Mouse (Mus musculus): ENCODE results near the gene Pitpnm2. TPM values are rescaled to one million over a fixed set of nuclear protein-coding genes. Genes with fewer than 3 reads are reported as not detected.

Pitpnm2 gene
- polyA plus RNA-seq, 1 experiment = 55.3 TPM

DNA sequence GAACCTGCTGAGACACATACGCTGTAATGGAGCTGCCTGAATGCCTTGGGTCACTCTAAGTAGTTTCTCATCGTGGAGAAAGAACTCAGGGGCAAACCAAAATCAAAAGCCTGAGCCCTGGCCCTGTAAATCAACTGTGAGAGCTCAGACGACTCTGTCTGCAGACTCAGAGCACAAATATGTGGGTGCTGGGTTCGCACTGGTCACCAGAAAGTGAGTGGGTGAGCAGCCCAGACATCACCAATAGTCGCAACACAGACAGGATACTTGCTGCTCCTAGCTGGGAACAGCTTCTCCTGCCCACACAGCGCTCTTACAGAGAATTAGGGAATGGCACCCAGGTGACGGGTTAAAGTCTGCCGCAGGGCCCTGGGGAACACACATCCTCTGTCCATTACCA, 4.0 kb upstream of the Pitpnm2 start:
- TF ChIP-seq GATA1 (IDR thresholded peaks at IDR 0.05; ENCODE audit: low read length) = no peak

- TF ChIP-seq GATA1 (IDR thresholded peaks at IDR 0.05; ENCODE audit: low read length) = no peak
Observed at GRCm38 (mm10) chr5:124252580-124253320, 3.2 kb upstream of the Pitpnm2 start.

GRCm38 (mm10) chr5:124251070-124251469, 1.5 kb upstream of the Pitpnm2 start:
- TF ChIP-seq GATA1 (IDR thresholded peaks at IDR 0.05; ENCODE audit: low read length) = no peak

DNA sequence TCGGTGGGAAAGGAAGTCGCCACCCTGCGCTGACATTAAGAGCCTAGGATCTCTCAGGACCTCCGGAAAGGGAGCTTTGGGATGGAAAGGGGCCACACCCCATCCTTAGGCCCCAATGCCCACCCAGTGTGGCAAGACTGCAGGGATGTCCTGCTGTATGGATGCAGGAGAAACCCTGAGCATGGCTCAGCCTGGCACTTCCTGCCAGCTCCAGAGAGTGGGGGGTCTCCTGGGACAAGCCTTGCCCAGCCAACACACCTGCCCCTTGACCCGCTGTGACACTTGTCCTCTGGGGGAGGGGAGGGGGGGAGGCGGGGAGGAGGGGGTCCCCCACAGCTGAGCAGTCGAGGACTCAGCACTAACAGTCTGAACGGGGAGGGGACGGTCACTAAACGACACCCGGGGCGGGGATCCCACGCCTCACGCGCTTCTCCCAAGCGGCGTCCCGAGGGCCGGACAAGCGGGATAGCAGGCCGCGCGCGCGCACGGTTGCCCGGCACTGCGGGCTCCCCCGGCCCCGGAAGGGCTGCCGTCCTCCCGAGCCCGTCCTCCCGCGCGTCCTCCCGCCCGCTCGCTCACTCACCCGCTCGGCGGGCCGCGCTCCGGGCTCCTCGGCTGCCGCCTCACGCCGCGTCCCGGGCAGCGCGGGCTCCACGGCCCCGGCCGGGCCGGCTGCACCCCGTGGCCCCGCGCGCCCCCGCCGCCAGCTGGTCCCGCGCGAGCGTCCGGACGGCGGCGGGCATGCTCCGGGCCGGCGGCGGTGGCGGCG, 531 bp downstream of the Pitpnm2 start:
- TF ChIP-seq GATA1 (IDR thresholded peaks at IDR 0.05; ENCODE audit: low read length) = no peak

DNA sequence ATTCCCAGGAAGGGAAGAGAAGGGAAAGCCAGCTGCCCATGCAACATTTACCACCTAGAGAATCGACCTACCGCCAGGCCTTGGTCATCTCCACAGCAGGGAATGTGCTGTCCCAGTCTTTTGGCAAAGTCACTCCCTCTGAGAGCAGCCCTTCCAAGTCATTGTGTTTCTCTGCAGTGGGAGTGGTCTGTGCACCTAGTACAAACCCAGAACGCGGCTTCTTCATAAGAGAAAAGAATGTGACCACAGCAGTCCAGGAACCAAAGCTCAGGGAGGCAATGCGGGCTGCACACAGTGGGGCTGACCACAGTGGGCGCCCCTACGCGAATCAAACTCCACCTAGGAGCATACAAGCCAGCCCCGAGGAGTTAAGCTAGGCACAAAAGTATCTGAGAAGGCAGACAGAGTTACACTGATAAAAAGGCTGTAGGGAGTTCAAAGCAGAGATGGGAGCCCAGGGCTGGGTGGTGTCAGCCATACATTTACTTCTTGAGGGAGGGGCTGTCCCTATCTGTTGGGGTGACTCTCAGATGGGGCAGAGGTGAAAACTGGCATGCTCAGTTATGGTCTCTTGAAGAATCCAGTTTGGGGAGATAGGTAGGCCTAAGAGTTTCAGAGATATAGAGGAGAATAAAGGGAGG, 1.5 kb downstream of the Pitpnm2 start:
- no peak for TF ChIP-seq GATA1 (IDR thresholded peaks at IDR 0.05; ENCODE audit: low read length)

- no peak for TF ChIP-seq GATA1 (IDR thresholded peaks at IDR 0.05; ENCODE audit: low read length)
Observed at GRCm38 (mm10) chr5:124247296-124247695, 2.3 kb downstream of the Pitpnm2 start.

- TF ChIP-seq GATA1 (IDR thresholded peaks at IDR 0.05; ENCODE audit: low read length) = no peak
Observed at GRCm38 (mm10) chr5:124244885-124245284, 4.7 kb downstream of the Pitpnm2 start.

DNA sequence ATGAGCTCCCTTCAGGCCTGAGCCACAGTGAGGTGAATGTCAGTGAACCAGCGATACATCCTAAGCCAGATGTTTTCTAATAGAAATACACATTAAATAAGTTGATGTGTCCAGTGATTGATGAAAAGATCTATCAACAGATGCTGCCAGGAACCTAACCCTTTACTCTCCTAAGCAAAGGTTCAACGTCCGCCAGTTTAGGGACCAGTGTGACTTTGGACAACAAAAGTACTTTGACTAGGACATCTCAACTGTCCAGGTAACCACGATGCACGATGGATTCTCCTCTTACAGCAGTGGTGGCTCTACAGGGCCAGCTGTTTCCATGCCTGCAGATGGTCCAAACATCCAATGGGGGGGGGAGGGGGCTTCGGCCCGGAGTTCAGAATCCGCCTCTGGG, 5.1 kb downstream of the Pitpnm2 start:
- TF ChIP-seq GATA1 (IDR thresholded peaks at IDR 0.05; ENCODE audit: low read length) = no peak

DNA sequence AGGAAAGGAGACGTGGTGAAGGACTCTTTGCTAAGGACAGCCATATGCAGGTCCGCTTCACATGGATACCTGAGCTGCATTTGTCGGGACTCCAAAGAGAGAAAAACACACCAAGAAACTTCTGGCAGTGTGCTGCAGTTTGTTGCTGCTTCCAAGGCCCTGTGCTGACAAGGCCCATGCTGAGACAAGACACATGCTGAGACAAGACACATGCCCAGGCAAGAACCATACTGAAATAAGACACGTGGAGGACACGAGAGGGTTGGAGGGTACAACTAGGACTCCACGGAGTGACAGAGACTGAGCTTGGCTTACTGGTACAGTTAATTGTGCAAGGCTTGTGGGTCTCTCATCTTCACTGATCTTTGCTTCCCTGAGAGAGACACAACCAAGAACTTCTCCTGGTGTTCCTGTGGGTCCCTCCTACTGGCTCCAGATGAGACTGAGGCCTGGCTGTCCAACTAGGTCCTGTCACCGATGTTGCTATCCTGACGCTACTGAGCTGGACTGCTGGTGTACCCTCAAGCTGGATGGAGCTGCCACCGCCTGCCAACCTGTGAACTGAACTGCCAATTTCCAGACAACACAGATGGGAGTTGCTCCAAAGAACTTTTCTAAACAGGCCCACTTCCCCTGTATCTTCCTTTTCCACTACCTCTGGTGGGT, 6.2 kb downstream of the Pitpnm2 start:
- TF ChIP-seq GATA1 (IDR thresholded peaks at IDR 0.05; ENCODE audit: low read length) = no peak

DNA sequence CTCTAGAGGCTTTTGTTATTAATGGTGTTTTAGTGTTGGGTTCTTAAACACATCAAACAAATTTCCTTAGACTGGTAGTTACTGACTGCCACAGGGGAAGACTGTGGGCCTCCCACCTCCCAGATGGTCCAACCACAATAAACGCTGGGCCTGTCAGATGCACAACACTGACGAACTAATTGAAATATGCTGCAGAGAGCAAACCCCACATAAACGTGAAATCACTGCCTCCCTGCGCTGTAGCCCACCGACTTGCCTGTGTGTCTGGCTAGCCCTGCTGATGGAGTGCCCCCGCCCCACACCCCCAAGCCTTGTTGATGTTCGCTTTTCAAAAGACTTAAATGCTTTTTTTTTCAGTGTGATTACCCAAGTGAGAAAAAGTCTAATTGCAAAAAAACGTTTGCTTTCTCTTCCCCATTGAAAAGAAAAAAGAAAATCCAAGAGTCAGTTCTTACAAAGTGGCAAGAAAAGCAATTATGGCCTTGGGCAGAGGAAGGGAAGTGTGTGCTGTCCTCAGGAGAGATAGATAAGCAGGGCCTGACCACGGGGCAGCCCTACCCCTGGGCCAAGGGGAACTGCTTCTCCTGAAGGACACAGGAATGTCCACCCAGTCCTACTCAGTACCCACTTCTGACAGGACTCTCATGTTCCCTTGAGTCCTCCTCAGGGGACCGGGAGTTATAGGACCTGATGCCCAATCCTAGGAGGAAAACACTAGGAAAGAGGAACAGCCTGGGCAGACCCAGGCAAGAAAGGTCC, 7.7 kb downstream of the Pitpnm2 start:
- no peak for TF ChIP-seq GATA1 (IDR thresholded peaks at IDR 0.05; ENCODE audit: low read length)

GRCm38 (mm10) chr5:124240841-124241685, 8.5 kb downstream of the Pitpnm2 start:
- no peak for TF ChIP-seq GATA1 (IDR thresholded peaks at IDR 0.05; ENCODE audit: low read length)

GRCm38 (mm10) chr5:124236180-124236579, 13.4 kb downstream of the Pitpnm2 start:
- no peak for TF ChIP-seq GATA1 (IDR thresholded peaks at IDR 0.05; ENCODE audit: low read length)

DNA sequence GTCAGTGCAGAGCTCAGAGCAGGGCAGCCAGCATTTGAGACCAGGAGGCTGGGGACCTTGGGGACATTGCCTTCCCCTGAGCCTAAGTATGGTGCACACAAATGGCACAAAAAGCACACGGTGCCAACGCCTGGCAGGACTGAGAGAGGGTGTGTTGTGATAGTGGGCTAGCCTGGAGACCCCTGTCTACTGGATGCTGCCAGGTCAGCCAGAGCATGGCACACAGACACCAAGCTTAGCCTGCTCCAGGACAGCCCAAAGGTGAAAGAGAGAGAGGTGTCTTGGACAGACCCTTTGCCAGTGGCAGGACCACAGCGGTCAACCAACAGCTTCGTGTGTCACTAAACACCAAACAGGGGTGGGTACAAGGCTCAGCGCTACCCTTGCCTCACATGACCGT, 14.8 kb downstream of the Pitpnm2 start:
- TF ChIP-seq GATA1 (IDR thresholded peaks at IDR 0.05; ENCODE audit: low read length) = no peak

Data from G1E-ER4 (cell line).